Mouse (Mus musculus) limb, embryonic 14.5 days (tissue): Measurements from ENCODE around the gene Tspan13. TPM values are rescaled to one million over a fixed set of nuclear protein-coding genes. Genes with fewer than 3 reads are reported as not detected.

Source experiments
- ATAC-seq: fragments of 200-750 bp; cut with Nextera tagmentation; 2 replicates; pipeline ENCODE4 v1.8.0; 2017; ENCODE audit warnings: low read depth, moderate number of reproducible peaks, moderate TSS enrichment; ENCODE audit not compliant: low FRiP score
- DNase-seq: peaks from one replicate; pipeline ENCODE4 v3.0.0-alpha.2; 2015; ENCODE audit warnings: low spot score
- H3K27ac ChIP-seq: fragments of 300-500 bp; sonication (generic); replicated peaks from 2 replicates; pipeline ENCODE4 v1.5.1; 2014; ENCODE audit warnings: low read depth, mild to moderate bottlenecking, low read length, moderate library complexity, mixed read lengths
- H3K27me3 ChIP-seq: fragments of 300-500 bp; sonication (generic); 2 replicates; pipeline ENCODE4 v1.6.1; 2014; ENCODE audit warnings: low read length, mixed read lengths; ENCODE audit not compliant: control insufficient read depth, insufficient read depth
- H3K36me3 ChIP-seq: fragments of 300-500 bp; sonication (generic); 2 replicates; pipeline ENCODE4 v1.6.1; 2014; ENCODE audit warnings: mild to moderate bottlenecking, low read length, moderate library complexity, mixed read lengths; ENCODE audit not compliant: control insufficient read depth, insufficient read depth
- H3K4me1 ChIP-seq: fragments of 300-500 bp; sonication (generic); 2 replicates; pipeline ENCODE4 v1.6.1; 2014; ENCODE audit warnings: antibody characterized with exemption, low read length, mixed read lengths; ENCODE audit not compliant: control insufficient read depth, insufficient read depth
- H3K4me2 ChIP-seq: fragments of 300-500 bp; sonication (generic); replicated peaks from 2 replicates; pipeline ENCODE4 v1.6.1; 2014; ENCODE audit warnings: low read depth, mild to moderate bottlenecking, low read length, moderate library complexity; ENCODE audit not compliant: severe bottlenecking
- H3K4me3 ChIP-seq: fragments of 300-500 bp; sonication (generic); replicated peaks from 2 replicates; pipeline ENCODE4 v1.5.1; 2014; ENCODE audit warnings: low read length
- H3K9ac ChIP-seq: fragments of 300-500 bp; sonication (generic); 2 replicates; pipeline ENCODE4 v1.6.1; 2014; ENCODE audit warnings: mild to moderate bottlenecking, low read depth, low read length, moderate library complexity; ENCODE audit not compliant: severe bottlenecking
- H3K9me3 ChIP-seq: fragments of 300-500 bp; sonication (generic); 2 replicates; pipeline ENCODE4 v1.6.1; 2016; ENCODE audit warnings: low read length; ENCODE audit not compliant: control insufficient read depth
- POLR2A ChIP-seq: fragments of 200-500 bp; IDR thresholded peaks from 2 replicates; pipeline ENCODE4 v1.8.0; 2012; ENCODE audit warnings: inconsistent platforms, mild to moderate bottlenecking, moderate library complexity, borderline replicate concordance; ENCODE audit not compliant: insufficient read depth, insufficient read length; ENCODE audit errors: extremely low read depth
- WGBS: fragments of 180-500 bp; shearing (Covaris S2); extraction: QIAGEN DNeasy Blood & Tissue Kit; methylation state at CpG from one replicate; pipeline ENCODE4 v1.1.7; 2014; 5-methylcytosine and 5-hydroxymethylcytosine counted together
- polyA plus RNA-seq, 2 experiments: library from polyadenylated mRNA; depleted of rRNA in 1 of 2; stranded (reverse) in 1 of 2; unstranded in 1 of 2; fragments of >200 nt; fragmentation: Nextera tagmentation in 1 of 2; extraction: Ambion mirVana in 1 of 2; gene quantifications; 2 replicates each; pipeline versions ENCODE4 v1.2.1 to v1.2.3; 2012 to 2014

Tspan13 gene
- polyA plus RNA-seq, 2 experiments: 38.3 to 40.4 TPM

GRCm38 (mm10) chr12:36019572-36019971 lies 22.7 kb downstream of the Tspan13 start:
- H3K4me3 ChIP-seq: no peak overlapping the region
- DNase-seq (no peak), ATAC-seq (no peak)
- H3K27ac ChIP-seq: no peak overlapping the region
- no peaks in the 10 kb centered on the region for H3K27me3 ChIP-seq
- H3K36me3 ChIP-seq: 0 out of 2 replicates have a peak, but pooled peaks cover 3% of the 10 kb centered on the region
- no peaks in the 10 kb centered on the region for H3K9me3 ChIP-seq
- H3K4me2 ChIP-seq: no peak overlapping the region
- WGBS: 89% methylated on average over 4 of the region's 4 CpGs
- TF ChIP-seq POLR2A: no peak
- H3K9ac ChIP-seq: no peak overlapping the region
- no peaks in the 10 kb centered on the region for H3K4me1 ChIP-seq

- TF ChIP-seq POLR2A: no peak
- no peaks in the 10 kb centered on the region for H3K9me3 ChIP-seq
- H3K9ac ChIP-seq: no peak overlapping the region
- H3K4me1 ChIP-seq: no peaks in the 10 kb centered on the region
- H3K4me2 ChIP-seq: no peak overlapping the region
- no peak for DNase-seq
- no peak for ATAC-seq
- H3K36me3 ChIP-seq: 0 out of 2 replicates have a peak, but pooled peaks cover 3% of the 10 kb centered on the region
- WGBS: 86% methylated on average over 2 of the region's 2 CpGs
- H3K27me3 ChIP-seq: no peaks in the 10 kb centered on the region
- no peak overlapping the region for H3K4me3 ChIP-seq
- H3K27ac ChIP-seq: no peak overlapping the region
Measured at GRCm38 (mm10) chr12:36017791-36018190, 24.5 kb downstream of the Tspan13 start.

- ATAC-seq (no peak), DNase-seq (no peak)
- H3K9ac ChIP-seq: no peak overlapping the region
- no peak overlapping the region for H3K4me2 ChIP-seq
- TF ChIP-seq POLR2A: no peak
- H3K36me3 ChIP-seq: 0 out of 2 replicates have a peak, but pooled peaks cover 3% of the 10 kb centered on the region
- H3K4me3 ChIP-seq: no peak overlapping the region
- no peaks in the 10 kb centered on the region for H3K4me1 ChIP-seq
- no peak overlapping the region for H3K27ac ChIP-seq
- H3K9me3 ChIP-seq: no peaks in the 10 kb centered on the region
- H3K27me3 ChIP-seq: no peaks in the 10 kb centered on the region
- 58% methylated on average over 7 of the region's 7 CpGs for WGBS
Measured at GRCm38 (mm10) chr12:36013216-36013910, 28.9 kb downstream of the Tspan13 start.

GRCm38 (mm10) chr12:36008364-36009047 lies 33.8 kb downstream of the Tspan13 start:
- DNase-seq: no peak
- no peak for ATAC-seq

DNA sequence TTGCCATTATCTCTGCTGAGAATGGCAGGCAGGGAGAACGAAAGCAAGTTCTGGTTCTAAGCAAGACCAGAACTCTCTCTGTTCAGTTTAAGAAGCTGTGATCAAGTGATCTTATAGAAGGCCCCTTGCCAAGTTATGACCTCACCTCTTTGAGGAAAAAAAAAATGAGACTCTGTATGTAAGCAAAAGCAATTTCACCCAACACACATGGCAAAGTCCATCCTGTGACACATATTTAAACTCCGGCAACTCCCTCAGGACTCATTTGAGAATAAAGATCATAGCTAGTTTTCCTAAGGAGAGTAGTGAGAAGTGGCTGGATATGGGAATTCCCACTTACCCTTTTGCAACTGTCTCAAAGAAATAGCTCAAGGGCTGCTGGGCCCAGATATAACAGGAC lies 34.7 kb downstream of the Tspan13 start:
- DNase-seq (peak; percentile 31), ATAC-seq (no peak)
- TF ChIP-seq POLR2A: no peak
- 81% methylated on average over 2 of the region's 2 CpGs for WGBS
- no peaks in the 10 kb centered on the region for H3K4me1 ChIP-seq
- H3K27me3 ChIP-seq: no peaks in the 10 kb centered on the region
- no peaks in the 10 kb centered on the region for H3K36me3 ChIP-seq
- no peak overlapping the region for H3K27ac ChIP-seq
- no peaks in the 10 kb centered on the region for H3K9me3 ChIP-seq
- no peak overlapping the region for H3K4me2 ChIP-seq
- no peak overlapping the region for H3K4me3 ChIP-seq
- H3K9ac ChIP-seq: no peak overlapping the region

More at GRCm38 (mm10) chr12:36008364-36009047, 33.8 kb downstream of the Tspan13 start:
- Histone ChIP-seq H3K4me3 (no peak overlapping the region), H3K36me3 (no peaks in the 10 kb centered on the region), H3K27me3 (no peaks in the 10 kb centered on the region), H3K9me3 (no peaks in the 10 kb centered on the region), H3K4me2 (no peak overlapping the region), H3K9ac (no peak overlapping the region), H3K27ac (no peak overlapping the region), H3K4me1 (no peaks in the 10 kb centered on the region)
- 63% methylated on average over 6 of the region's 6 CpGs for WGBS
- no peak for TF ChIP-seq POLR2A
